Mouse (Mus musculus) forebrain, embryonic 14.5 days (tissue): ENCODE results near the gene Ccrl2. TPM values are rescaled to one million over a fixed set of nuclear protein-coding genes. Genes with fewer than 3 reads are reported as not detected.
A peak's percentile ranks its signal among the peaks of the same experiment; 100 is the strongest.

ENCODE experiments used
- ATAC-seq: fragments of 200-750 bp; cut with Nextera tagmentation; 2 replicates; pipeline ENCODE4 v1.8.0; 2017; ENCODE audit warnings: mild to moderate bottlenecking, moderate library complexity
- DNase-seq: peaks from one replicate; pipeline ENCODE4 v3.0.0-alpha.2; 2015; ENCODE audit warnings: low spot score
- H3K27ac ChIP-seq: fragments of 300-500 bp; sonication (generic); 2 replicates; pipeline ENCODE4 v1.5.1; 2014; ENCODE audit warnings: low read depth, mild to moderate bottlenecking, control low read depth, low read length, moderate library complexity
- H3K27me3 ChIP-seq: fragments of 300-500 bp; sonication (generic); replicated peaks from 2 replicates; pipeline ENCODE4 v1.6.1; 2014; ENCODE audit warnings: low read length, control low read depth, mixed read lengths; ENCODE audit not compliant: control insufficient read depth, insufficient read depth
- H3K36me3 ChIP-seq: fragments of 300-500 bp; sonication (generic); 2 replicates; pipeline ENCODE4 v1.6.1; 2014; ENCODE audit warnings: low read length, control low read depth; ENCODE audit not compliant: control insufficient read depth, insufficient read depth
- H3K4me1 ChIP-seq: fragments of 300-500 bp; sonication (generic); 2 replicates; pipeline ENCODE4 v1.6.1; 2014; ENCODE audit warnings: antibody characterized with exemption, low read length, control low read depth; ENCODE audit not compliant: control insufficient read depth, insufficient read depth
- H3K4me2 ChIP-seq: fragments of 300-500 bp; sonication (generic); 2 replicates; pipeline ENCODE4 v1.6.1; 2014; ENCODE audit warnings: mild to moderate bottlenecking, control low read depth, low read length
- H3K4me3 ChIP-seq: fragments of 300-500 bp; sonication (generic); 2 replicates; pipeline ENCODE4 v1.5.1; 2014; ENCODE audit warnings: low read depth, low read length, control low read depth
- H3K9ac ChIP-seq: fragments of 300-500 bp; sonication (generic); 2 replicates; pipeline ENCODE4 v1.6.1; 2014; ENCODE audit warnings: mild to moderate bottlenecking, low read length, control low read depth, moderate library complexity
- H3K9me3 ChIP-seq: fragments of 300-500 bp; sonication (generic); replicated peaks from 2 replicates; pipeline ENCODE4 v1.6.1; 2016; ENCODE audit warnings: low read length, control low read depth, mixed read lengths; ENCODE audit not compliant: control insufficient read depth
- WGBS: fragments of 180-500 bp; shearing (Covaris S2); extraction: QIAGEN DNeasy Blood & Tissue Kit; methylation state at CpG from one replicate; pipeline ENCODE4 v1.1.7; 2014; 5-methylcytosine and 5-hydroxymethylcytosine counted together
- polyA plus RNA-seq: library from polyadenylated mRNA; unstranded; fragments of >200 nt; fragmentation: Nextera tagmentation; extraction: Ambion mirVana; gene quantifications from 2 replicates; pipeline ENCODE4 v1.2.1, GENCODE M21; 2014

The Ccrl2 gene
- polyA plus RNA-seq: 1.3 and 1.4 TPM in 2 replicates

DNA sequence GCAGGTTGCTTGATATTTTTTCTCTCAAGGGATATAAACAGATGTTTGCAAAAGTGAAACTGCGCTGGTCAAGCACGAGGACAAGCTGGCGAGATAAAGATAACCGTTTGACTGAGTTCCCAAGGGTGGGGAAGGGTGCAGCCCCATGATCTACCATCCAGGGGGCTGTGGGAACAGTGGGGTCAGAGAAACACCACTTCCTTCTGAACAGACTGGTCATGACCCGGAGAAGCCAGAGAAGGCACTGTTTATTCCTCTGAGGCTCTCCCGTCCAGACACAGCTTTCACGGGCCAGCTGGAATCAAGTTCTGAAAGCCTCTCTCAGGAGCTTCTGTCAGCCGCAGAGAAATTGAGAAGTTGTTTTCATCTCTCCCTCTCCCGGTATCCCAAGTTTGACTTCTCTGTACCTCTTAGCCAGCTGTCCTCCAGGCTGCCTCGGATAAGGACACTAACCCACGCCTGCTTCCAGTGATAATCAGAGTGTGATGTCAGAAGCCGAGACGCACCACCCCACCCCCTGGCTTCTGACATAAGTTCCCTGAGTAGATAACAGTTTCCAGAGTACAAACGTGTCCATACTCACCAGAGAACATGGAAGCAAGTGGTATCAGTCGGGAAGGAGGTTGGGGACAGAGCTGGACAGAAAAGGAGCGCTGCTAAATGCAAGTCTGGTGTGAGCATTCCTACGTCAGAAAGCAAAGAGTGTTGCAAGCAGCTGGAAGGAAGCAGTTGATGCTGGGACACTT, at the start of gene Ccrl2:
Gene Ccrl2, minus strand, starts transcription at position 722 of the 746 bp plus-strand sequence.
- no peaks in the 10 kb centered on the region for H3K4me1 ChIP-seq
- no peak for DNase-seq
- no peak within 1 kb of the TSS for H3K9ac ChIP-seq
- peak within 1 kb of the TSS; percentile 18; the same call in 1 of the 2 replicates for H3K4me2 ChIP-seq
- no peaks in the 10 kb centered on the region for H3K9me3 ChIP-seq
- H3K27me3 ChIP-seq: no peaks in the 10 kb centered on the region
- no peak within 1 kb of the TSS for H3K27ac ChIP-seq
- H3K4me3 ChIP-seq: no peak within 1 kb of the TSS
- WGBS: 60% methylated on average over 17 of the region's 17 CpGs
- no peak for ATAC-seq
- no peaks in the 10 kb centered on the region for H3K36me3 ChIP-seq

GRCm38 (mm10) chr9:111103893-111104292, 46.6 kb upstream of the Ccrl2 start:
- Histone ChIP-seq H3K4me3 (no peak overlapping the region), H3K27me3 (no peaks in the 10 kb centered on the region), H3K9ac (no peak overlapping the region), H3K4me1 (no peaks in the 10 kb centered on the region), H3K9me3 (no peaks in the 10 kb centered on the region), H3K4me2 (no peak overlapping the region), H3K27ac (no peak overlapping the region), H3K36me3 (no peaks in the 10 kb centered on the region)
- no peak for DNase-seq
- 96% methylated on average over 5 of the region's 5 CpGs for WGBS
- ATAC-seq: no peak

- H3K36me3 ChIP-seq: no peaks in the 10 kb centered on the region
- H3K9ac ChIP-seq: no peak overlapping the region
- WGBS: 84% methylated on average over 5 of the region's 5 CpGs
- H3K27ac ChIP-seq: no peak overlapping the region
- no peak overlapping the region for H3K4me2 ChIP-seq
- DNase-seq: no peak
- no peak for ATAC-seq
- no peak overlapping the region for H3K4me3 ChIP-seq
- no peaks in the 10 kb centered on the region for H3K4me1 ChIP-seq
- H3K27me3 ChIP-seq: no peaks in the 10 kb centered on the region
- H3K9me3 ChIP-seq: no peaks in the 10 kb centered on the region
These were observed 46.0 kb upstream of the Ccrl2 start for GRCm38 (mm10) chr9:111103293-111103692.

DNA sequence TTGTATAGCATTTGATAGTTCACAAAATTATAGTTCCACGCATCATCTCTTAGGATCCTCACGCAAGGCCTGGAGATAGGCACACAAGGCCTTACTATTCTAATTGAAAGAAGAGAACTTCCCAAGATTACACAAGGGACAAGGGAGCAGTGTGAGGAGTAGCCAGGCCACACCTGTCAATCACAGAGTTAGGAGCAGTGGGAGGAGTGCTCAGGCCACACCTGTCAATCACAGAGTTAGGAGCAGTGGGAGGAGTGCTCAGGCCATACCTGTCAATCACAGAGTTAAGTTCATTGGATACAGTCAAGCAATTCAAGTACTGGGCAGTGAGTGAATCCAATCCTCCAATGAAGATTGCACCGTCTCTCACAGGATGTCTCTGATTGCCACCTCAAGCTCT, 43.1 kb upstream of the Ccrl2 start:
- Histone ChIP-seq H3K4me1 (no peaks in the 10 kb centered on the region), H3K36me3 (no peaks in the 10 kb centered on the region), H3K9ac (no peak overlapping the region), H3K9me3 (no peaks in the 10 kb centered on the region), H3K27ac (no peak overlapping the region), H3K27me3 (no peaks in the 10 kb centered on the region), H3K4me2 (no peak overlapping the region), H3K4me3 (no peak overlapping the region)
- ATAC-seq (no peak), DNase-seq (no peak)
- 81% methylated on average over 3 of the region's 3 CpGs for WGBS

DNA sequence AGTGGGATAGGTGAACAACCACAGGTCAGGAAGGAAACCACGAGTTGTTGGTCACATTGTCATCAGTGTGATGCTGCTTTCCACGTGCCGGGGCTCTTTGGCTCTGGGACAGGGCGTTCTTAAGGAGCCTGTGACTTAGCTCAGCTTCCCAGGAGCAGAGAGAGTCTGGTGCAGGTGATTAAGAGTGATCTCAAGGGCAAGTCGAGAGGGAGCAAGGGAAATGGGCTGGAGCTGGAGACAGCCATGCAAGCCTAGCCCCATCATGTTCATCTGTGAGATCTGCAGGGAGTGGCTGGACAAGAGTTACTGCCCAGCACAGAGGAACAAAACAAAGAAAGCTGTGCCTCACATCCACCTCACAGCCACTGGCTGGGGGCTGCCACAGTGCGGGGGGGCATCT, 40.2 kb upstream of the Ccrl2 start:
- no peak overlapping the region for H3K4me3 ChIP-seq
- no peak overlapping the region for H3K4me2 ChIP-seq
- H3K27ac ChIP-seq: no peak overlapping the region
- DNase-seq (no peak), ATAC-seq (no peak)
- no peaks in the 10 kb centered on the region for H3K27me3 ChIP-seq
- no peaks in the 10 kb centered on the region for H3K36me3 ChIP-seq
- no peaks in the 10 kb centered on the region for H3K4me1 ChIP-seq
- no peaks in the 10 kb centered on the region for H3K9me3 ChIP-seq
- 69% methylated on average over 6 of the region's 6 CpGs for WGBS
- no peak overlapping the region for H3K9ac ChIP-seq

GRCm38 (mm10) chr9:111096419-111097326, 39.4 kb upstream of the Ccrl2 start:
- H3K9ac ChIP-seq: no peak overlapping the region
- no peak for ATAC-seq

GRCm38 (mm10) chr9:111095710-111096109, 38.4 kb upstream of the Ccrl2 start:
- no peak for ATAC-seq
- Histone ChIP-seq H3K27me3 (no peaks in the 10 kb centered on the region), H3K36me3 (no peaks in the 10 kb centered on the region), H3K9me3 (no peaks in the 10 kb centered on the region), H3K4me2 (no peak overlapping the region), H3K9ac (no peak overlapping the region), H3K4me3 (no peak overlapping the region), H3K4me1 (no peaks in the 10 kb centered on the region), H3K27ac (no peak overlapping the region)
- WGBS: 84% methylated on average over 7 of the region's 7 CpGs
- DNase-seq: no peak

More at GRCm38 (mm10) chr9:111096419-111097326, 39.4 kb upstream of the Ccrl2 start:
- 89% methylated on average over 16 of the region's 16 CpGs for WGBS
- no peak overlapping the region for H3K27ac ChIP-seq
- H3K27me3 ChIP-seq: no peaks in the 10 kb centered on the region
- H3K4me1 ChIP-seq: no peaks in the 10 kb centered on the region
- no peak overlapping the region for H3K4me2 ChIP-seq
- H3K9me3 ChIP-seq: no peaks in the 10 kb centered on the region
- no peaks in the 10 kb centered on the region for H3K36me3 ChIP-seq
- DNase-seq: no peak
- no peak overlapping the region for H3K4me3 ChIP-seq

- H3K4me2 ChIP-seq: no peak overlapping the region
- H3K27me3 ChIP-seq: no peaks in the 10 kb centered on the region
- no peak for DNase-seq
- no peak overlapping the region for H3K9ac ChIP-seq
- 82% methylated on average over 5 of the region's 5 CpGs for WGBS
- H3K4me1 ChIP-seq: no peaks in the 10 kb centered on the region
- no peaks in the 10 kb centered on the region for H3K9me3 ChIP-seq
- no peaks in the 10 kb centered on the region for H3K36me3 ChIP-seq
- H3K27ac ChIP-seq: no peak overlapping the region
- ATAC-seq: no peak
- H3K4me3 ChIP-seq: no peak overlapping the region
These were observed 37.3 kb upstream of the Ccrl2 start for GRCm38 (mm10) chr9:111094626-111095025.

GRCm38 (mm10) chr9:111093094-111093493, 35.8 kb upstream of the Ccrl2 start:
- 0 out of 2 replicates have a peak, but pooled peaks cover 2% of the 10 kb centered on the region for H3K4me1 ChIP-seq
- H3K9ac ChIP-seq: no peak overlapping the region
- WGBS: 28% methylated on average over 5 of the region's 5 CpGs
- no peak overlapping the region for H3K4me3 ChIP-seq
- no peak for ATAC-seq
- no peaks in the 10 kb centered on the region for H3K27me3 ChIP-seq
- H3K4me2 ChIP-seq: no peak overlapping the region
- H3K36me3 ChIP-seq: no peaks in the 10 kb centered on the region
- DNase-seq: peak; percentile 76
- H3K27ac ChIP-seq: no peak overlapping the region
- no peaks in the 10 kb centered on the region for H3K9me3 ChIP-seq
